Mouse (Mus musculus) olfactory bulb, adult 2 months (tissue): ENCODE data around the gene Fam185a.

Experiments
- CTCF ChIP-seq: fragments of 200-500 bp; IDR thresholded peaks from 2 replicates; pipeline ENCODE4 v1.5.1; 2012; ENCODE audit warnings: low read depth, mild to moderate bottlenecking, low read length, moderate library complexity; ENCODE audit not compliant: insufficient read depth
- POLR2A ChIP-seq: fragments of 200-500 bp; IDR thresholded peaks from 2 replicates; pipeline ENCODE4 v1.6.1; 2012; ENCODE audit warnings: mild to moderate bottlenecking, low read depth, low read length, moderate library complexity; ENCODE audit not compliant: insufficient read depth

GRCm38 (mm10) chr5:21388855-21389254 is 35.9 kb upstream of the Fam185a start:
- no peak for TF ChIP-seq CTCF
- TF ChIP-seq POLR2A, result no peak
